Mouse (Mus musculus) erythroblast, embryonic 14.5 days (primary cell): Measurements from ENCODE around the gene Stx5a.

ENCODE experiments used
- GATA1 ChIP-seq: IDR thresholded peaks from 2 replicates; pipeline ENCODE4 v1.6.1; 2012; ENCODE audit warnings: low read length, inconsistent platforms, mixed read lengths
- TAL1 ChIP-seq: IDR thresholded peaks from 3 replicates; pipeline ENCODE4 v1.6.1; 2012; ENCODE audit warnings: low read length, inconsistent platforms, mixed read lengths

DNA sequence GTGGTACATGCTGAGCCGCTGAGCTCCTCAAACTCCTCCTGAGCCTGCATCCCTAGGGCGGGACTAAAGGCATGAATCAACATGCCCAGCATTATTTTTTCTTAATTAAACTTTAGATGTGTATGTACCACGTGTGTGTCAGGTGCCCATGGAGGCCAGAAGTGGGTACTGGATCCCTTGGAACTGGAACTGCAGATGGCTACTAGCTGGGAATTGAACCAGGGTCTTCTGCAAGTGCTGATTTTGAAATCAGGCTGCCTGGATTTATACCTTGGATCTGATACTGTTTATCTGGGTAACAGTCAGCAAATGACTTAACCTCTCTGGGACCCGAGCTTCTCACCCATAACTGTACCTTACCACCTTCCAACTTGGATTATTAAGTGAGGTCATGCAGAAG is 19.2 kb upstream of the Stx5a start:
- TF ChIP-seq TAL1 (no peak), GATA1 (no peak)
